Mouse (Mus musculus) neural tube, embryonic 11.5 days (tissue): Measurements from ENCODE around the gene Ppp1r35. TPM values are rescaled to one million over a fixed set of nuclear protein-coding genes. Genes with fewer than 3 reads are reported as not detected.

ENCODE experiments used
- ATAC-seq: fragments of 200-750 bp; cut with Nextera tagmentation; 2 replicates; pipeline ENCODE4 v1.8.0; 2017; ENCODE audit warnings: moderate number of reproducible peaks, mild to moderate bottlenecking, moderate TSS enrichment, moderate library complexity; ENCODE audit not compliant: insufficient read depth, low FRiP score, low TSS enrichment
- DNase-seq: peaks from one replicate; pipeline ENCODE4 v3.0.0-alpha.2; 2015; ENCODE audit warnings: low spot score
- H3K27ac ChIP-seq: fragments of 300-500 bp; sonication (generic); 2 replicates; pipeline ENCODE4 v1.5.1; 2014; ENCODE audit warnings: low read depth, mild to moderate bottlenecking, low read length
- H3K27me3 ChIP-seq: fragments of 300-500 bp; sonication (generic); 2 replicates; pipeline ENCODE4 v1.6.1; 2014; ENCODE audit warnings: mild to moderate bottlenecking, low read length, mixed read lengths; ENCODE audit not compliant: control insufficient read depth, insufficient read depth
- H3K36me3 ChIP-seq: fragments of 300-500 bp; sonication (generic); 2 replicates; pipeline ENCODE4 v1.6.1; 2014; ENCODE audit warnings: mild to moderate bottlenecking, low read length, moderate library complexity, mixed read lengths; ENCODE audit not compliant: control insufficient read depth, insufficient read depth
- H3K4me1 ChIP-seq: fragments of 300-500 bp; sonication (generic); 2 replicates; pipeline ENCODE4 v1.6.1; 2014; ENCODE audit warnings: low read length, mixed read lengths; ENCODE audit not compliant: control insufficient read depth, insufficient read depth
- H3K4me2 ChIP-seq: fragments of 300-500 bp; sonication (generic); 2 replicates; pipeline ENCODE4 v1.6.1; 2014; ENCODE audit warnings: low read depth, mild to moderate bottlenecking, moderate library complexity
- H3K4me3 ChIP-seq: fragments of 300-500 bp; sonication (generic); 2 replicates; pipeline ENCODE4 v1.5.1; 2014; ENCODE audit warnings: low read depth, low read length
- H3K9ac ChIP-seq: fragments of 300-500 bp; sonication (generic); 2 replicates; pipeline ENCODE4 v1.6.1; 2014; ENCODE audit warnings: mild to moderate bottlenecking, low read length
- H3K9me3 ChIP-seq: fragments of 300-500 bp; sonication (generic); 2 replicates; pipeline ENCODE4 v1.6.1; 2016; ENCODE audit warnings: low read length; ENCODE audit not compliant: control insufficient read depth
- WGBS: fragments of 180-500 bp; shearing (Covaris S2); extraction: QIAGEN DNeasy Blood & Tissue Kit; methylation state at CpG from one replicate; pipeline ENCODE4 v1.1.7; 2014; 5-methylcytosine and 5-hydroxymethylcytosine counted together
- polyA plus RNA-seq: library from polyadenylated mRNA; unstranded; fragments of >200 nt; fragmentation: Nextera tagmentation; extraction: Ambion mirVana; gene quantifications from 2 replicates; pipeline ENCODE4 v1.2.1, GENCODE M21; 2014

Ppp1r35 gene
- polyA plus RNA-seq, 1 experiment from 2014 or later, result 71.1 TPM

DNA sequence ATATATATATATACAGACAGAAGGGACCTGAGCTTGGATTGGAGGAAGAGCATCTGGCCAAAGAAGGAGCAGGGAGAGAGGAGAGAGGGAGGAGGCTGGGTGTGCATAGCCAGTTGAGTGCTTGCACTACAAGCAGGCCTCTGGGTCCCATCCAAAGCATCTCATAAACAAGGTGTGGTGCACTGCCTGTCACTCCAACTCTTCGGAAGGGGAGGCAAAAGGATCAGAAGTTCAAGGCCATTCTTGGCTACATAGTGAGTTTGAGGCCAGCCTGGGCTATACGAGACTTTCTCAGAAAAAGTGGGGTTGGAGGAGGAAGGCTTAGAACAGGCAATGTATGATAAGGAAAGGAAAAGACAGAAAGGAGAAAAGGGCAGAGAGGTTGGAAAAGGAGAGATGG lies 47.3 kb downstream of the Ppp1r35 start:
- Histone ChIP-seq H3K4me3 (no peak overlapping the region), H3K9ac (no peak overlapping the region), H3K27me3 (no peaks in the 10 kb centered on the region), H3K4me2 (no peak overlapping the region), H3K27ac (no peak overlapping the region), H3K36me3 (no peaks in the 10 kb centered on the region), H3K4me1 (no peaks in the 10 kb centered on the region), H3K9me3 (no peaks in the 10 kb centered on the region)
- no peak for DNase-seq
- no peak for ATAC-seq
- 89% methylated on average over 2 of the region's 2 CpGs for WGBS

DNA sequence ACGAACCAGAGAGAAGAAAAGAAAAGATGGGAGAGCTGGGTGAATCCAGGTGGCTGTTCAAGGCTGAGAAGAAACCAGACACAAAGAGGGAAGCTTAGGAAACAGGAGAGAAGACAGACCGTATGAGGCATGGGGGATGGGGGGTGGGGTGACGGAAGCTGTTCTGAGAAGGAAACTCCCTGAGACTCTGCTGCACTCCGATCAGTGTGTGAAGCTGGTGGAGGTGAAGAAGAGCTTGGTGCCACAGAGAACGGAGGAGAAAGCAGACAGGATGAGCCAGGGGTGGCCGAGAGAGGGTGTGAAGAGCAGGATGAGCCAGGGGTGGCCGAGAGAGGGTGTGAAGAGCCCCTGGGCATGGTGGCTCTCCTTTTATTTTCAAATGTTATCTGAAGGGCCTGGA lies 47.8 kb downstream of the Ppp1r35 start:
- 73% methylated on average over 6 of the region's 7 CpGs for WGBS
- Histone ChIP-seq H3K4me3 (no peak overlapping the region), H3K4me1 (no peaks in the 10 kb centered on the region), H3K9me3 (no peaks in the 10 kb centered on the region), H3K27ac (no peak overlapping the region), H3K4me2 (no peak overlapping the region), H3K36me3 (no peaks in the 10 kb centered on the region), H3K9ac (no peak overlapping the region), H3K27me3 (no peaks in the 10 kb centered on the region)
- ATAC-seq, result no peak
- no peak for DNase-seq

DNA sequence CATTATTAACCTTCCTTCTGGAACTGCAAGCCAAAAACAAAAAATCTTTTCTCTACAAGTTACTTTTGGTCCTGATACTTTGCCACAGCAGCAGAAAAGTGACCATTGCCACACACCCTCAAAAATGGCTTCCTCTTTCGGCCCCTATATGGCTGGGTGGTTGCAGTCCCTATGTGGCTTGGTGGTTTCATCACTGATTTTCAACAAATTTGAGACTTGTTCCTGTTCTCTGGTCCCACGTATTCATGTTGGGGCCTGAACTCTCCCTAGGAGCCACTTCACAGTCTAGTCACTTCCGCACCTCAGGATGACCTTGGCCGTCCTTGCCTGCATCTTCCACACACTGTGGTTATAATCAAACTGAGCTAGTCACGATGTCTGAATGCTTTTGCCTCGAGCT lies 50.0 kb downstream of the Ppp1r35 start:
- H3K4me2 ChIP-seq, result no peak overlapping the region
- H3K9ac ChIP-seq, result no peak overlapping the region
- H3K36me3 ChIP-seq, result no peaks in the 10 kb centered on the region
- ATAC-seq (no peak), DNase-seq (no peak)
- H3K4me3 ChIP-seq, result no peak overlapping the region
- no peaks in the 10 kb centered on the region for H3K27me3 ChIP-seq
- no peaks in the 10 kb centered on the region for H3K9me3 ChIP-seq
- H3K27ac ChIP-seq, result no peak overlapping the region
- H3K4me1 ChIP-seq, result no peaks in the 10 kb centered on the region
- 86% methylated on average over 6 of the region's 6 CpGs for WGBS

Other genes starting within 250 kb of the Ppp1r35 start
- 0.34 and 0.51 TPM in 2 replicates for gene Epo, start 245.6 kb upstream of the Ppp1r35 start, polyA plus RNA-seq
- gene Gnb2, start 245.3 kb upstream of the Ppp1r35 start, polyA plus RNA-seq, result 449 and 479 TPM in 2 replicates
- 38.6 and 40.0 TPM in 2 replicates for gene Actl6b, start 225.3 kb upstream of the Ppp1r35 start, polyA plus RNA-seq
- gene Tfr2, start 209.0 kb upstream of the Ppp1r35 start, polyA plus RNA-seq, result 0.97 and 1.2 TPM in 2 replicates
- gene Mospd3, start 177.8 kb upstream of the Ppp1r35 start, polyA plus RNA-seq, result 27.8 and 28.5 TPM in 2 replicates
- gene Pcolce, start 165.1 kb upstream of the Ppp1r35 start, polyA plus RNA-seq, result 75.5 and 91.9 TPM in 2 replicates
- gene Fbxo24, start 149.8 kb upstream of the Ppp1r35 start, polyA plus RNA-seq, result 0.21 TPM in 1 of 2 replicates, not detected in the other
- gene Lrch4, start 149.7 kb upstream of the Ppp1r35 start, polyA plus RNA-seq, result 31.6 and 39.0 TPM in 2 replicates
- gene Gm20605, start 149.7 kb upstream of the Ppp1r35 start, polyA plus RNA-seq, result 6.7 and 8.2 TPM in 2 replicates
- gene Sap25, start 137.5 kb upstream of the Ppp1r35 start, polyA plus RNA-seq, result 5.6 and 6.0 TPM in 2 replicates
- 0.12 and 0.24 TPM in 2 replicates for gene Irs3, start 133.1 kb upstream of the Ppp1r35 start, polyA plus RNA-seq
- gene Agfg2, start 94.1 kb upstream of the Ppp1r35 start, polyA plus RNA-seq, result 13.6 and 14.6 TPM in 2 replicates
- 3.8 and 4.4 TPM in 2 replicates for gene Nyap1, start 37.2 kb upstream of the Ppp1r35 start, polyA plus RNA-seq
- gene Tsc22d4, start 33.1 kb upstream of the Ppp1r35 start, polyA plus RNA-seq, result 73.9 and 75.6 TPM in 2 replicates
- 10.0 and 10.7 TPM in 2 replicates for gene Mepce, start 8.8 kb downstream of the Ppp1r35 start, polyA plus RNA-seq
- gene Zcwpw1, start 8.9 kb downstream of the Ppp1r35 start, polyA plus RNA-seq, result 11.4 and 11.5 TPM in 2 replicates
- 0.33 and 0.84 TPM in 2 replicates for gene Pilra, start 57.4 kb downstream of the Ppp1r35 start, polyA plus RNA-seq
- gene Pilrb1, start 79.3 kb downstream of the Ppp1r35 start, polyA plus RNA-seq, result not detected in 2 replicates
- gene Pilrb2, start 93.0 kb downstream of the Ppp1r35 start, polyA plus RNA-seq, result not detected in 2 replicates
- gene Cyp3a13, start 142.8 kb downstream of the Ppp1r35 start, polyA plus RNA-seq, result 0.08 TPM in 1 of 2 replicates, not detected in the other
- 0.09 TPM in 1 of 2 replicates, not detected in the other for gene Gjc3, start 184.2 kb downstream of the Ppp1r35 start, polyA plus RNA-seq
- not detected in 2 replicates for gene Azgp1, start 202.7 kb downstream of the Ppp1r35 start, polyA plus RNA-seq
- gene Smok3a, start 242.4 kb downstream of the Ppp1r35 start, polyA plus RNA-seq, result not detected in 2 replicates
- not detected in 2 replicates for gene Smok3b, start 242.6 kb downstream of the Ppp1r35 start, polyA plus RNA-seq